In the genomic region with DNA sequence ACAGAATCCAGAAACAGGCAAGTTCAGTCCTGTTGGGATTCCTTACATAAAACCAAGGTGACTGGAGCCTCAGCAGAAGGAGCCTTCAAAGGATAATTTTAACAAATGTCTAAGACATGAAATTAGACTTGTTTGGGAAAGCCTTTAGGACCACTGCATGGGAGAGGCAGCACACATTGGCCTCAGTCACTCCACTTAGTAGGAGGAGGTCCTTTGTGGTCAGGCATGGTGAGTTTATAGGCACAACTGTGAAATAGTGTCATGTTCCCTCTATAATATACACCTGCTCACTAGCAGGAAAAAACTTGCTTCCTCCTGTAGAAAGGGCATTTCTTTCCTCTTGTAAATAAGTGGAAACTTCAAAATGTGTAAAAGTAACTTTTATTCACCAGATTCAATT, we compare ENCODE assay signal across 17 mouse cellular contexts.
"Had no signal": no experiment of that assay in that cellular context is flagged by ENCODE, and none has a peak within 500 bp of the region (broad histone marks: within the 10 kb centered on the region; RNA-seq: fewer than 3 reads in every experiment).

No protein-coding gene starts in this region.

- H3K4me3 ChIP-seq: neural tube, embryonic 12.5 days; neural tube, embryonic 13.5 days; neural tube, embryonic 15.5 days; stomach, embryonic 15.5 days had no signal

- H3K9me3 ChIP-seq: neural tube, embryonic 12.5 days; neural tube, embryonic 13.5 days; neural tube, embryonic 15.5 days; stomach, embryonic 15.5 days had no signal

- H3K4me1 ChIP-seq: neural tube, embryonic 12.5 days; neural tube, embryonic 13.5 days; neural tube, embryonic 15.5 days; stomach, embryonic 15.5 days had no signal

- H3K36me3 ChIP-seq: neural tube, embryonic 12.5 days; neural tube, embryonic 13.5 days; neural tube, embryonic 15.5 days; stomach, embryonic 15.5 days had no signal

- DNase-seq: retina, postnatal 1 day; right cerebral cortex, adult 18-20 months; right cerebral cortex, postnatal 14 days; right cerebral cortex, postnatal 25 days; right cerebral cortex, postnatal 4 days; spleen, adult 18-20 months; thymus, adult 18-20 months; thymus, adult 2 months; thymus, postnatal 14 days; thymus, postnatal 25 days; thymus, postnatal 36 days; thymus, postnatal 4 days had no signal

- H3K27me3 ChIP-seq: neural tube, embryonic 12.5 days; neural tube, embryonic 13.5 days; neural tube, embryonic 15.5 days; stomach, embryonic 15.5 days had no signal

- H3K4me2 ChIP-seq: neural tube, embryonic 12.5 days; neural tube, embryonic 13.5 days; neural tube, embryonic 15.5 days; stomach, embryonic 15.5 days had no signal

- H3K9ac ChIP-seq: neural tube, embryonic 12.5 days; neural tube, embryonic 13.5 days; neural tube, embryonic 15.5 days; stomach, embryonic 15.5 days had no signal

- H3K27ac ChIP-seq: neural tube, embryonic 12.5 days; neural tube, embryonic 13.5 days; neural tube, embryonic 15.5 days; stomach, embryonic 15.5 days; stomach, postnatal 0 days had no signal
